Mouse (Mus musculus) liver, embryonic 14.5 days (tissue): ENCODE results near the gene Taok2. TPM values are rescaled to one million over a fixed set of nuclear protein-coding genes. Genes with fewer than 3 reads are reported as not detected.

Experiments
- ATAC-seq: fragments of 200-750 bp; cut with Nextera tagmentation; 2 replicates; pipeline ENCODE4 v1.8.0; 2017; ENCODE audit warnings: moderate number of reproducible peaks, mild to moderate bottlenecking, moderate library complexity; ENCODE audit not compliant: insufficient read depth
- DNase-seq, 3 experiments: peaks; one replicate each; pipeline ENCODE4 v3.0.0-alpha.2; 2012 to 2013; ENCODE audit warnings: low read depth in 3 of 3, low spot score in 3 of 3
- H3K27ac ChIP-seq: fragments of 300-500 bp; sonication (generic); 2 replicates; pipeline ENCODE4 v1.5.1; 2014; ENCODE audit warnings: moderate library complexity, mild to moderate bottlenecking, control low read depth, inconsistent platforms
- H3K27me3 ChIP-seq: fragments of 300-500 bp; sonication (generic); 2 replicates; pipeline ENCODE4 v1.6.1; 2014; ENCODE audit warnings: mild to moderate bottlenecking, low read length, moderate library complexity; ENCODE audit not compliant: control insufficient read depth, insufficient read depth
- H3K36me3 ChIP-seq: fragments of 300-500 bp; sonication (generic); replicated peaks from 2 replicates; pipeline ENCODE4 v1.6.1; 2014; ENCODE audit warnings: low read depth; ENCODE audit not compliant: control insufficient read depth, insufficient read depth
- H3K4me1 ChIP-seq, 2 experiments: fragments of 200-500 bp in 1 of 2; fragments of 300-500 bp in 1 of 2; sonication (generic) in 1 of 2; replicated peaks; 2 replicates each; pipeline ENCODE4 v1.6.1; 2012 to 2014; ENCODE audit warnings: antibody characterized with exemption in 1 of 2, inconsistent platforms in 1 of 2, low read length in 1 of 2; ENCODE audit not compliant: control insufficient read depth in 2 of 2, insufficient read depth in 2 of 2
- H3K4me2 ChIP-seq: fragments of 300-500 bp; sonication (generic); 2 replicates; pipeline ENCODE4 v1.6.1; 2014; ENCODE audit warnings: low read depth, mild to moderate bottlenecking, control low read depth, moderate library complexity
- H3K4me3 ChIP-seq, 2 experiments: fragments of 200-500 bp in 1 of 2; fragments of 300-500 bp in 1 of 2; sonication (generic) in 1 of 2; 2 replicates each; pipeline ENCODE4 v1.5.1; 2012 to 2014; ENCODE audit warnings: low read depth in 2 of 2, low read length in 2 of 2, mild to moderate bottlenecking in 2 of 2, control low read depth in 1 of 2, inconsistent platforms in 1 of 2, moderate library complexity in 1 of 2; ENCODE audit not compliant: insufficient read depth in 1 of 2
- H3K9ac ChIP-seq: fragments of 300-500 bp; sonication (generic); replicated peaks from 2 replicates; pipeline ENCODE4 v1.6.1; 2014; ENCODE audit warnings: mild to moderate bottlenecking, control low read depth, moderate library complexity
- H3K9me3 ChIP-seq: fragments of 300-500 bp; sonication (generic); 2 replicates; pipeline ENCODE4 v1.6.1; 2016; ENCODE audit warnings: low read length, mixed read lengths; ENCODE audit not compliant: control insufficient read depth
- CTCF ChIP-seq: IDR thresholded peaks from 2 replicates; pipeline ENCODE4 v1.5.1; 2016; ENCODE audit warnings: antibody characterized with exemption, low read depth, control low read depth
- EP300 ChIP-seq: IDR thresholded peaks from 2 replicates; pipeline ENCODE4 v1.6.1; 2016; ENCODE audit warnings: antibody characterized with exemption, low read depth
- WGBS: fragments of 180-500 bp; shearing (Covaris S2); extraction: QIAGEN DNeasy Blood & Tissue Kit; methylation state at CpG from one replicate; pipeline ENCODE4 v1.1.7; 2014; ENCODE audit not compliant: insufficient replicate concordance; 5-methylcytosine and 5-hydroxymethylcytosine counted together
- polyA plus RNA-seq, 2 experiments: library from polyadenylated mRNA; depleted of rRNA in 1 of 2; stranded (reverse) in 1 of 2; unstranded in 1 of 2; fragments of >200 nt; fragmentation: Nextera tagmentation in 1 of 2; extraction: Ambion mirVana in 1 of 2; gene quantifications; 2 replicates each; pipeline versions ENCODE4 v1.2.1 to v1.2.3; 2012 to 2014

Gene Taok2
- polyA plus RNA-seq, 2 experiments = 6.3 to 16.3 TPM

- TF ChIP-seq EP300 = no peak
- TF ChIP-seq CTCF = no peak
- H3K36me3 ChIP-seq = peaks cover 2% of the 10 kb centered on the region; the same call in 1 of the 2 replicates
- no peaks in the 10 kb centered on the region for H3K9me3 ChIP-seq
- H3K4me3 ChIP-seq = no peak overlapping the region
- no peak for DNase-seq
- H3K4me1 ChIP-seq = no peaks in the 10 kb centered on the region
- H3K27me3 ChIP-seq = peaks cover 37% of the 10 kb centered on the region
- H3K4me2 ChIP-seq = no peak overlapping the region
- WGBS = 25% methylated on average over 10 of the region's 10 CpGs
- H3K27ac ChIP-seq = no peak overlapping the region
- no peak for ATAC-seq
- no peak overlapping the region for H3K9ac ChIP-seq
These were observed 35.7 kb downstream of the Taok2 start for GRCm38 (mm10) chr7:126848794-126849193.

GRCm38 (mm10) chr7:126847421-126848398, 36.8 kb downstream of the Taok2 start:
- 2% methylated on average over 61 of the region's 74 CpGs for WGBS
- no peaks in the 10 kb centered on the region for H3K9me3 ChIP-seq
- no peaks in the 10 kb centered on the region for H3K4me1 ChIP-seq
- TF ChIP-seq EP300 (no peak), CTCF (no peak)
- H3K36me3 ChIP-seq = no peaks in the 10 kb centered on the region
- H3K27me3 ChIP-seq = peaks cover 37% of the 10 kb centered on the region
- ATAC-seq (no peak), DNase-seq (no peak)
- H3K27ac ChIP-seq = no peak overlapping the region
- peak overlapping the region; percentile 28 to 30; a peak in 3 of 4 replicates for H3K4me3 ChIP-seq
- peak overlapping the region; percentile 62 for H3K4me2 ChIP-seq
- H3K9ac ChIP-seq = 0 out of 2 replicates have a peak overlapping the region, but pooled peaks have one; percentile 20

- no peak for TF ChIP-seq EP300
- TF ChIP-seq CTCF = no peak
- peaks cover 37% of the 10 kb centered on the region for H3K27me3 ChIP-seq
- no peaks in the 10 kb centered on the region for H3K36me3 ChIP-seq
- no peak for DNase-seq
- H3K9ac ChIP-seq = 0 out of 2 replicates have a peak within 1 kb of the TSS, but pooled peaks have one; percentile 20
- ATAC-seq = no peak
- peak within 1 kb of the TSS; percentile 62 for H3K4me2 ChIP-seq
- no peak within 1 kb of the TSS for H3K27ac ChIP-seq
- H3K9me3 ChIP-seq = no peaks in the 10 kb centered on the region
- H3K4me3 ChIP-seq = peak within 1 kb of the TSS; percentile 28 to 30; a peak in 3 of 4 replicates
- 25% methylated on average over 4 of the region's 4 CpGs for WGBS
- no peaks in the 10 kb centered on the region for H3K4me1 ChIP-seq
These were observed 37.4 kb downstream of the Taok2 start, which contains the start of gene Doc2a for GRCm38 (mm10) chr7:126847116-126847420. TSS of gene Doc2a (plus strand) at chr7:126847416.

GRCm38 (mm10) chr7:126845516-126845915, 39.0 kb downstream of the Taok2 start:
- Histone ChIP-seq H3K4me2 (no peak overlapping the region), H3K27me3 (peaks cover 37% of the 10 kb centered on the region), H3K36me3 (no peaks in the 10 kb centered on the region), H3K9me3 (no peaks in the 10 kb centered on the region), H3K4me3 (no peak overlapping the region), H3K27ac (no peak overlapping the region), H3K9ac (no peak overlapping the region), H3K4me1 (no peaks in the 10 kb centered on the region)
- ATAC-seq (no peak), DNase-seq (no peak)
- WGBS = 72% methylated on average over 2 of the region's 2 CpGs
- no peak for TF ChIP-seq CTCF
- TF ChIP-seq EP300 = no peak

- DNase-seq (no peak), ATAC-seq (no peak)
- no peak overlapping the region for H3K9ac ChIP-seq
- TF ChIP-seq CTCF (no peak), EP300 (no peak)
- peaks cover 20% of the 10 kb centered on the region for H3K27me3 ChIP-seq
- no peaks in the 10 kb centered on the region for H3K36me3 ChIP-seq
- WGBS = 55% methylated on average over 9 of the region's 9 CpGs
- H3K4me2 ChIP-seq = no peak overlapping the region
- H3K27ac ChIP-seq = no peak overlapping the region
- no peak overlapping the region for H3K4me3 ChIP-seq
- H3K9me3 ChIP-seq = no peaks in the 10 kb centered on the region
- no peaks in the 10 kb centered on the region for H3K4me1 ChIP-seq
These were observed 41.2 kb downstream of the Taok2 start for GRCm38 (mm10) chr7:126843276-126843675.
